Mouse (Mus musculus): ENCODE measurements around the gene Snx11. TPM values are rescaled to one million over a fixed set of nuclear protein-coding genes. Genes with fewer than 3 reads are reported as not detected.
"Not testable (repeated sequence)": the region's sequence is repeated elsewhere in the genome, so short reads cannot be mapped to it uniquely, and the experiment has no call there.

The Snx11 gene
- total RNA-seq, 2 experiments from 2014 or later, result 11.1 to 13.6 TPM

DNA sequence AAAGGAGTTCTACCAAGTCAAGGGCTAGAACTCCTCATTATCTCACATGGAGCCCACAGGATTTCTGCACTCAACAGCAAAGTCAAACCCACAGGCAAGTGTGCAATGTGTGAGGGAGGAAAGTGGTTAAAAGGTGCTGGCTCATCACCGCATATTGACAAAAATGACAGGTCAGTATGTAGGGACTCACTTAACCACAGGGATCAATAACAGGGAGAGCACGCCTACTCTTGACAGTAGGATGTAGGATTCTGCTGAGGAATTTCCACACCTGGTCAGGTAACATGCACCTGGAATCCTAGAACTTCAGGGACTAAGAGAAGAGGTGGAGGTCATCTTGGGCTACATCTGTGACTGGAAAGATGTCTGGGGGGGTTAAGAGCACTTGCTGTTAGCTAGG lies 38.5 kb upstream of the Snx11 start:
- intact Hi-C loops (cut with DNase I), result no loop called here
- no peak for DNase-seq
- H3K27ac ChIP-seq, result no peak overlapping the region
- no peak for TF ChIP-seq CTCF (IDR thresholded peaks at IDR 0.05)
- H3K4me3 ChIP-seq, result no peak overlapping the region

DNA sequence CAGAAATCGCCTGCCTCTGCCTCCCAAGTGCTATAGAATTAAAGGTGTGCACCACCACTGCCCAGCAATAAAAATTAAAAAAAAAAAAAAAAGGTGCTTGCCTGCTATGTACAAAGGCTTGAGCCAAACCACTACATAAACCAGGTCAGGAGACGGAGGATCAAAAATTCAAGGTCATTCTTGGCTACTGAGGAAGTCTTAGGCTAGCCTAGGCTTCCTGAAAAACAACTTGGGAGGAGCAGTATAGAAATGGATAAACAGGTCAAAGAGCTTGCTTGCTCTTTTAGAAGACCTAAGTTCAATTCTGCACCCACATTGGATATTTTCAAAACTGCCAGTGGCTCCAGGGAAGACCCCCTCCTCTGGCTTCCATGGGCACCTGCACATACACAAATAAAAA lies 37.1 kb upstream of the Snx11 start:
- Histone ChIP-seq H3K27ac (no peak overlapping the region), H3K4me3 (no peak overlapping the region)
- no peak for TF ChIP-seq CTCF (IDR thresholded peaks at IDR 0.05)
- DNase-seq, result no peak
- intact Hi-C loops (cut with DNase I), result no loop called here

- no peak overlapping the region for H3K4me3 ChIP-seq
- no peak for TF ChIP-seq CTCF (IDR thresholded peaks at IDR 0.05)
- H3K27ac ChIP-seq, result no peak overlapping the region
- intact Hi-C loops (cut with DNase I), result no loop called here
- DNase-seq, result no peak
Measured at GRCm38 (mm10) chr11:96813920-96814319, 36.6 kb upstream of the Snx11 start.

DNA sequence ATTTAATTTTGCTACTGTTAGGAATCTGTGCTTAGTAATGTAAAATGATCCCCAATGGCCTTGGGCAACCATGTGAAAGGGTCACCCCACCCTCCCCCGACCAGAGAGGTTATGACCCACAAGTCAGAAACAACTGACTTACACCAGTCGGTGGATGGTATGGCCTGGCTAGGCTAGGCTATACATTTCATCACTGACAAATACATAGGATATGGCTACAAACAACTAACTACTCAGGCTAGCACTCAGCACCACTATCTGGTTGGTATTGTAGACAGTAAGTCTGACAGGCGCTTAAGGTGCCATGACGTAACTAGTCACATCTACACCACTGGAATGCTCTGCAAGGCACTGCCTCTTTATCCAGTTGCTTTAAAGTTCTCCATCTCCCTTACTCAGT lies 36.1 kb upstream of the Snx11 start:
- Histone ChIP-seq H3K27ac (no peak overlapping the region), H3K4me3 (no peak overlapping the region)
- no peak for DNase-seq
- TF ChIP-seq CTCF (IDR thresholded peaks at IDR 0.05), result no peak
- intact Hi-C loops (cut with DNase I), result no loop called here

DNA sequence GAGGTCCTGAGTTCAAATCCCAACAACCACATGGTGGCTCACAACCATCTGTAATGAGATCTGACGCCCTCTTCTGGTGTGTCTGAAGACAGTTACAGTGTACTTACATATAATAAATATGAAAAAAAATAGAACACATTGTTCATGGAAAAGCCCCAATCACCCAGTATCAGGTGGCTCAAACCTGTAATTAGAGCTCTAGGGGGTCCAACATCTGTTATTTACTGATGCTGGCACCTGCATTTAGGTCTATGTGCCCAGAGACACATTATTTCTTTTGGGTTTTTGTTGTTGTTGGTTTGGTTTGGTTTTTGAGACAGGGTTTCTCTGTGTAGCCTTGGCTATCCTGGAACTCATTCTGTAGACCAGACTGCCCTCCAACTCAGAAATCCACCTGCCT lies 33.8 kb upstream of the Snx11 start:
- not testable (repeated sequence) for DNase-seq

GRCm38 (mm10) chr11:96809562-96810235 lies 32.3 kb upstream of the Snx11 start:
- intact Hi-C loops (cut with DNase I), result no loop called here
- no peak for DNase-seq
- Histone ChIP-seq H3K4me3 (no peak overlapping the region), H3K27ac (no peak overlapping the region)
- no peak for TF ChIP-seq CTCF (IDR thresholded peaks at IDR 0.05)

More for the DNA sequence above, 33.8 kb upstream of the Snx11 start:
- intact Hi-C loops (cut with DNase I); H3K27ac ChIP-seq; H3K4me3 ChIP-seq: not testable (repeated sequence)

DNA sequence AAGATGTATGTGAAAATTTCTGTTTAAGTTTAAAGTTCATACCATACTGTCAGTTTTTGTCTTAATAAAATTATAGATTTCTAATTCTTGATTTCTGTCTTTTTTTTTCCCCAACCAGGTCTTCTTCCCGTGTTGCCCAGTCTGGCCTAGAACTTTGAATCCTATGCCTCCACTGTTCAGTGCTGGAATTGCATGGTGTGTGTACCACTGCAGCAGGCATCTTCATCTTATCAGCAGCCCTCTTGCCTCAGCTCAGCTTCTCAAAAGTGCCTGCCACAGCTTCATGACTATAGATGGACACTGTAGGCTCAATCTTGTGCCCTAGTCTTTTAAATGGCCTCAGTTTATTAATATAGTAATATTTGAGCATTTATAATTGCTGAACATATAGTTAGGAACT lies 30.7 kb upstream of the Snx11 start:
- intact Hi-C loops (cut with DNase I), result no loop called here
- H3K4me3 ChIP-seq, result no peak overlapping the region
- peak; percentile 28 for TF ChIP-seq CTCF (IDR thresholded peaks at IDR 0.05)
- no peak overlapping the region for H3K27ac ChIP-seq
- no peak for DNase-seq

GRCm38 (mm10) chr11:96805606-96806005 lies 28.2 kb upstream of the Snx11 start:
- DNase-seq, result no peak
- TF ChIP-seq CTCF (IDR thresholded peaks at IDR 0.05), result no peak
- no peak overlapping the region for H3K27ac ChIP-seq
- no peak overlapping the region for H3K4me3 ChIP-seq
- intact Hi-C loops (cut with DNase I), result no loop called here

GRCm38 (mm10) chr11:96799511-96799910 lies 22.2 kb upstream of the Snx11 start:
- intact Hi-C loops (cut with DNase I), result no loop called here
- TF ChIP-seq CTCF (IDR thresholded peaks at IDR 0.05), result no peak
- Histone ChIP-seq H3K27ac (no peak overlapping the region), H3K4me3 (no peak overlapping the region)
- no peak for DNase-seq

DNA sequence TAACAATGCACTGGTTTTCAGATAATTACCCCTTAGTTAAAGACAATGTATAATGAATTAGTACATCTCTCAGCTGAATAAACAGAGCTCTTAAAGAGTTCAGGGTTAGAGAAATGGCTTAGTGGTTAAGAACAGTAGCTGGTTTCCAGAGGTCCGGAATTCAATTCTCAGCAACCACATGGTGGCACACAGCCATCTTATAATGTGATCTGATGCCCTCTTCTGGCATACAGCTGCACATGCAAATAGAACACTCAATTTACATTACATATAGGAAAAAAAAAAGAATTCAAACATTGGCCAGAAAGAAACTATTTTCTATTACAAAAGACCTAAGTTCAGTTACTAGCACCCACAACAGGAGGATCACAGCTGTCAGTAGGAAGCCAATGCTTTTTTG lies 19.2 kb upstream of the Snx11 start:
- Histone ChIP-seq H3K4me3 (no peak overlapping the region), H3K27ac (no peak overlapping the region)
- intact Hi-C loops (cut with DNase I), result no loop called here
- peak; percentile 33; the same call in 1 of the 2 replicates for TF ChIP-seq CTCF (IDR thresholded peaks at IDR 0.05)
- no peak for DNase-seq

GRCm38 (mm10) chr11:96796081-96796480 lies 18.7 kb upstream of the Snx11 start:
- DNase-seq, result no peak
- Histone ChIP-seq H3K4me3 (no peak overlapping the region), H3K27ac (no peak overlapping the region)
- no peak for TF ChIP-seq CTCF (IDR thresholded peaks at IDR 0.05)
- intact Hi-C loops (cut with DNase I), result no loop called here

GRCm38 (mm10) chr11:96795491-96795890 lies 18.1 kb upstream of the Snx11 start:
- intact Hi-C loops (cut with DNase I), result no loop called here
- no peak for TF ChIP-seq CTCF (IDR thresholded peaks at IDR 0.05)
- no peak overlapping the region for H3K27ac ChIP-seq
- no peak for DNase-seq
- H3K4me3 ChIP-seq, result no peak overlapping the region

DNA sequence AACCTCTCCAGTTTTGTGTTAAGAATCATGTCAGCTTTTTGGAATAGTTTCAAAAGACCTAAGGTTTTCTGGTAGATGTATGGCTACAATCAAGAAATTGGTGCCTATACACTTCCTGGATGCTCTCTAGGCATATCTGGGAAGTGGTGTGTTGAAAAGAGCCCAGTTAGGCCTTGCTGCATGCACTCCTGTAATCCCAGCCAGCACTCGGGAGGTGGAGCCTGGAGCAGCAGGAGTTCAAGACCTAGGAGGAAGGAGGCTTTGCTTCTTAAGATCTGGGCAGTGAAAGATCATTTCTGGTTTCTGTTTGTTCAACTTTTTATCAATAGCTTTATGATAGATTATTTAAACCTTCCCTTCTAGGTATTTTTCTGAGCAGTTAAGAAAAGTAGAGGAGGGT lies 13.3 kb upstream of the Snx11 start:
- no peak overlapping the region for H3K27ac ChIP-seq
- DNase-seq, result no peak
- no peak for TF ChIP-seq CTCF (IDR thresholded peaks at IDR 0.05)
- intact Hi-C loops (cut with DNase I), result no loop called here
- no peak overlapping the region for H3K4me3 ChIP-seq

DNA sequence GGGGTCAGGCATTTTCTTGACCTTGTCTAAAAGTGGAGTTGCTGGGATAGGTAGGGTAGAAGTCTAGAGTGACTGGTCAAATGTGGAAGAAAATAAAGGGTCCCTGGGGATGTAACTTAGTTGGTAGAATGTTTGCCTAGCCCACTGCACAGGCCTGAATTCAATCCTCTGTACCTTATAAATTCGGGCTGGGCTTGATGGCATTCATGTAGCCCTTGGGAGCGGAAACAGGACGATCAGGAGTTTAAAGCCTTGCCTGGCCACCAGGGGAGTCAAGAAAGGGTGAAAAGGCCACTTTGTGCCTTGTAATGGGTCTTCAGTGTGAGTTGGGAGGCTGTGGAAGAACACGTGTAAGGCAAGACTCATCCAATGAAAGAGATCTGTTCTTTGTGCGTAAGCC lies 12.6 kb upstream of the Snx11 start:
- intact Hi-C loops (cut with DNase I), result loop anchor here (1.0 to 5.0 kb wide), 2 partner anchors 13 to 32 kb away; partner anchors contain the start of gene Snx11
- Histone ChIP-seq H3K27ac (peak overlapping the region; percentile 12; the same call in 1 of the 2 replicates), H3K4me3 (peak overlapping the region; percentile 83)
- no peak for TF ChIP-seq CTCF (IDR thresholded peaks at IDR 0.05)
- DNase-seq, result no peak
